Mouse (Mus musculus): ENCODE results near the gene Slc25a33. TPM values are rescaled to one million over a fixed set of nuclear protein-coding genes. Genes with fewer than 3 reads are reported as not detected.
"Not testable (repeated sequence)": the region's sequence is repeated elsewhere in the genome, so short reads cannot be mapped to it uniquely, and the experiment has no call there.

The Slc25a33 gene
- polyA plus RNA-seq, 1 experiment from 2014 or later = 24.9 TPM

DNA sequence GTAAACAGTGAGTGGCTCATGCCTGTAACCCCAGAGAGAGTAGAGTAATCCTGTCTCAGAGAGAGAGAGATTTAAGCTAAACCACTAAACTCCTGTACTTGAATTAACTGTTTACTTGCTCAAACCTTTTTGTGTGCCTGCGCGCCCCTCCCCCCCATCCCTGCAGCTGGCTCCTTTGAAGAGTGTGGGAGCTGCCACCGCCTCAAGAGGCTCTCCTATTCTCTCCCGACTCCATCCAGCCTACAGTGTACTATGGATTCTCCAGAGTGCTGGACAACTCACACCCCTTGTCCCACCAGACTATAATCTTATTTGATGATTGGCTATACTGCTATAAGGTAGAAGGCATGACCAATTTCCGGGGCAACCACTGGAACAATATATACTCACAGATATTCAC, 23.4 kb downstream of the Slc25a33 start:
- H3K4me3 ChIP-seq = no peak overlapping the region
- ATAC-seq (ENCODE audit: low FRiP score, low read depth) = no peak
- no peak overlapping the region for H3K27ac ChIP-seq
- H3K4me1 ChIP-seq = peaks cover 10% of the 10 kb centered on the region; the same call in 1 of the 2 replicates
- H3K9ac ChIP-seq = no peak overlapping the region
- no peaks in the 10 kb centered on the region for H3K9me3 ChIP-seq
- 35% methylated on average over 5 of the region's 5 CpGs for WGBS
- no peaks in the 10 kb centered on the region for H3K27me3 ChIP-seq (replicated peaks)
- peaks cover 15% of the 10 kb centered on the region; the same call in 1 of the 2 replicates for H3K36me3 ChIP-seq
- no peak overlapping the region for H3K4me2 ChIP-seq (replicated peaks)

- ATAC-seq (ENCODE audit: low FRiP score, low read depth) = not testable (repeated sequence)
- WGBS = 90% methylated on average over 3 of the region's 3 CpGs
These were observed 24.4 kb downstream of the Slc25a33 start for GRCm38 (mm10) chr4:149749663-149750015.

GRCm38 (mm10) chr4:149749003-149749662, 24.9 kb downstream of the Slc25a33 start:
- Histone ChIP-seq H3K4me3 (no peak overlapping the region), H3K4me2 (replicated peaks) (no peak overlapping the region), H3K36me3 (peaks cover 22% of the 10 kb centered on the region), H3K27me3 (replicated peaks) (no peaks in the 10 kb centered on the region), H3K27ac (no peak overlapping the region), H3K9ac (no peak overlapping the region), H3K4me1 (peaks cover 10% of the 10 kb centered on the region; the same call in 1 of the 2 replicates), H3K9me3 (no peaks in the 10 kb centered on the region)
- WGBS = 77% methylated on average over 18 of the region's 18 CpGs
- ATAC-seq (ENCODE audit: low FRiP score, low read depth) = no peak

More at GRCm38 (mm10) chr4:149749663-149750015, 24.4 kb downstream of the Slc25a33 start:
- Histone ChIP-seq H3K36me3 (peaks cover 22% of the 10 kb centered on the region), H3K4me1 (peaks cover 10% of the 10 kb centered on the region; the same call in 1 of the 2 replicates)
- not testable (repeated sequence) for H3K4me2 ChIP-seq (replicated peaks); H3K9me3 ChIP-seq; H3K27me3 ChIP-seq (replicated peaks); H3K27ac ChIP-seq; H3K4me3 ChIP-seq; H3K9ac ChIP-seq

- Histone ChIP-seq H3K36me3 (peaks cover 43% of the 10 kb centered on the region), H3K9me3 (no peaks in the 10 kb centered on the region), H3K4me1 (no peaks in the 10 kb centered on the region), H3K27ac (no peak overlapping the region), H3K27me3 (replicated peaks) (no peaks in the 10 kb centered on the region), H3K4me3 (no peak overlapping the region), H3K9ac (no peak overlapping the region), H3K4me2 (replicated peaks) (no peak overlapping the region)
- ATAC-seq (ENCODE audit: low FRiP score, low read depth) = no peak
- 81% methylated on average over 7 of the region's 7 CpGs for WGBS
These were observed 30.0 kb downstream of the Slc25a33 start for GRCm38 (mm10) chr4:149744119-149744518.

GRCm38 (mm10) chr4:149742011-149742530, 32.0 kb downstream of the Slc25a33 start:
- H3K9me3 ChIP-seq = no peaks in the 10 kb centered on the region
- 95% methylated on average over 14 of the region's 14 CpGs for WGBS
- H3K4me3 ChIP-seq = no peak overlapping the region
- no peak overlapping the region for H3K27ac ChIP-seq
- H3K9ac ChIP-seq = no peak overlapping the region
- H3K4me1 ChIP-seq = peaks cover 7% of the 10 kb centered on the region; the same call in 1 of the 2 replicates
- H3K36me3 ChIP-seq = peaks cover 38% of the 10 kb centered on the region
- no peak for ATAC-seq (ENCODE audit: low FRiP score, low read depth)
- H3K4me2 ChIP-seq (replicated peaks) = no peak overlapping the region
- no peaks in the 10 kb centered on the region for H3K27me3 ChIP-seq (replicated peaks)

DNA sequence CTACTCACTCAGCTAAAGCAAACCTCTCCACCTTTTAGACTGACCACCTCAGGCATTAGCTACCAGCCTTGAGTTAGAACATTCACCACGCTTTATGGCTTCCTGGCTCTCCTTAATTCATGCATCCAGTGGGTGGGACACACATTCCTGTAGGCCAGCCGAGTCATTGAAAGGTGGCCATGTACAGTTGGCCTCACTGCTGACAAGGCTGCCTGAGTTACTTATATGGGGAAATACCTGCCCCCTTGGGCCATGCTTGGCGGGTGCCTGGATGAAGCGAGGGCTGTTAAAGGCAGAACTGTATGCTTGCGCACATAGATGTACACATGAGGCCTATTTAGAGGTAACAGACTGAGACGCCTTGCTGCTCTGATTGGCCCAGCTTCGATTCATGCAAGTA, 33.8 kb downstream of the Slc25a33 start:
- H3K36me3 ChIP-seq = peaks cover 35% of the 10 kb centered on the region
- no peak overlapping the region for H3K4me2 ChIP-seq (replicated peaks)
- no peak overlapping the region for H3K27ac ChIP-seq
- peaks cover 25% of the 10 kb centered on the region for H3K4me1 ChIP-seq
- H3K4me3 ChIP-seq = no peak overlapping the region
- H3K27me3 ChIP-seq (replicated peaks) = no peaks in the 10 kb centered on the region
- H3K9ac ChIP-seq = no peak overlapping the region
- ATAC-seq (ENCODE audit: low FRiP score, low read depth) = no peak
- 90% methylated on average over 7 of the region's 7 CpGs for WGBS
- H3K9me3 ChIP-seq = no peaks in the 10 kb centered on the region

GRCm38 (mm10) chr4:149739478-149739877, 34.6 kb downstream of the Slc25a33 start:
- peaks cover 28% of the 10 kb centered on the region for H3K36me3 ChIP-seq
- no peak for ATAC-seq (ENCODE audit: low FRiP score, low read depth)
- no peaks in the 10 kb centered on the region for H3K9me3 ChIP-seq

DNA sequence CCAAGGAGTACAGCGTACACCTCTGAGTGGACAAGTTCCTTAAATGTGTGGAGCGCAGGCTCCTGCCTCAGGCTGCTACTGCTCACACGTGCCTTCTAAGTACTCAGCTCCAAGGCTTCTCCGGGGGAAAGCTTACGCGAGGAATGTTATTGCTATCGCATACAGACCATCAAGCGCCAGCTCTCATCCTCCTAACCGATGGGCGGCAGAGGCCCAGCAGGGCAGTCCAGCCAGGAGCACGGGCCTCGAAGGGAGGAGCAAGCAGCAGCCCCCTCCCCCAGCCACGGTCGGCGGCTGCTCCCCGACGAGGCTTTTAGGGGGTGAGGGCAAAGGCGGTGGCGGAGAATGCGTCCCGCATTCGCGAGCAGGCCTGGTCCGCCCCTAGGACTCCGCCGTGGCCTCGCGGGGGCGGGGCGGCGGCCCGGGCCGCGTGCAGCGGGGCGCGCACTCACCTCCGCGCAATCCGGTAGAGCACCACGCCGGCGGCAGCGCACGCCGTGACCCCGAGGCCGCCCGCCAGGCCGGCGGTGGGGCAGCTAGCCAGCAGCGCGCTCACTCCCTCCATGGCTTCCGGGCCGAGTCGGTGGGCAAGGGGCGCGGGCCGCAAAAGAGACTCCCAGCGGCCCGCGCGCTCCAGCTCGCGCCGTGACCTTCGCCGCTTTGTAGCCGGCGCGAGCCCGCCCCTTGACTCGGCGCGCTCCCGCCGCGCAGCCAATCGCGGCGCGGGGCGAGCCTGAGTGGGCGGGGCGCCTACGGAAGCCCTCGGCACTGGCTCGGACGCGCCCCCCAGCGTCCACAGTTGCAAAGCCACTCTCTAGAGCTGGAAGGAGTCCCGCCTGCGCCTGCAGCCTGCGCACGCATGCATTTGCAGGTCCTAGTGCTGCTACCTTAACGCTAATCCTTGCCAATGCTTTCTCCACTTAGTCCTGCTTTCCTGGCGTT, 36.4 kb downstream of the Slc25a33 start, which contains the start of gene Tmem201:
Gene Tmem201, minus strand, starts transcription at position 662 of the 942 bp plus-strand sequence.
- Histone ChIP-seq H3K27ac (peak within 1 kb of the TSS; percentile 29), H3K4me2 (replicated peaks) (peak within 1 kb of the TSS; percentile 94), H3K36me3 (peaks cover 10% of the 10 kb centered on the region), H3K27me3 (replicated peaks) (no peaks in the 10 kb centered on the region), H3K9ac (peak within 1 kb of the TSS; percentile 93), H3K4me3 (peak within 1 kb of the TSS; percentile 89), H3K4me1 (peaks cover 51% of the 10 kb centered on the region), H3K9me3 (no peaks in the 10 kb centered on the region)
- peak; percentile 89 for ATAC-seq (ENCODE audit: low FRiP score, low read depth)
- under 1% methylated on average over 97 of the region's 97 CpGs for WGBS

More at GRCm38 (mm10) chr4:149739478-149739877, 34.6 kb downstream of the Slc25a33 start:
- Histone ChIP-seq H3K4me2 (replicated peaks) (no peak overlapping the region), H3K27me3 (replicated peaks) (no peaks in the 10 kb centered on the region), H3K4me1 (peaks cover 33% of the 10 kb centered on the region), H3K4me3 (no peak overlapping the region), H3K9ac (no peak overlapping the region), H3K27ac (no peak overlapping the region)
- 69% methylated on average over 5 of the region's 5 CpGs for WGBS

GRCm38 (mm10) chr4:149736581-149736980, 37.5 kb downstream of the Slc25a33 start:
- H3K27me3 ChIP-seq (replicated peaks) = no peaks in the 10 kb centered on the region
- no peaks in the 10 kb centered on the region for H3K9me3 ChIP-seq
- peaks cover 54% of the 10 kb centered on the region for H3K4me1 ChIP-seq
- no peak for ATAC-seq (ENCODE audit: low FRiP score, low read depth)
- no peak overlapping the region for H3K27ac ChIP-seq
- peak overlapping the region; percentile 94 for H3K4me2 ChIP-seq (replicated peaks)
- H3K9ac ChIP-seq = peak overlapping the region; percentile 93
- peak overlapping the region; percentile 89 for H3K4me3 ChIP-seq
- peaks cover 11% of the 10 kb centered on the region for H3K36me3 ChIP-seq
- 58% methylated on average over 4 of the region's 4 CpGs for WGBS

DNA sequence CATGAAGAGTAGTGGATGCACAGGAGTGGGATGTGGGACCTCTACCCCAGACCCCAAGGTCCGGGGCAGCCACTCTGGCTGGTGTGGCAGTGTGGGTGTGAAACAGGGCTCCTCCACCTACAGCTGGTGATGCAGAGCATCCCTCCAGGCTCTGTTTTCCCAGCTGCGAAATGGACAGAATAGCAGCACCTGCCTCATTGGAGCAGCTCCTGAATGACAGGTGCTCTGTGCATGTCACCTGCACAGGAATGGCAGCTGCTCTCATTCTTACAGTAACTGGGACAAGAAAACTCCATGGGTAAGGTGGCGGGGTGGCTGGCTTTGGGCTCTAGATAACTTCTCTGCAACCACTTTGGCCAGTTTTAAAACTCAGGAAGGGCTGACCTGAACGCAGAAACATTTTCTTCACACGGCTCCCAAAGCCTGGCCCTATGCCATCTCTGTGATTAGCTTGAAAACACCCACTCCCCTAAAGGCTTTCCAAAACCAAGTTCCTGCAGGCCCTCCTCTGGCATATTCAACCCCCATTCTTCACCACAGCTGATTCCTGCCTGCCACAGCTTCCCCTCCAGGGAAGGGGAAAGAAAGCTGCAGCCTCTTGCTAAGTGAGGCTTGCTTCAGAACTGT, 38.3 kb downstream of the Slc25a33 start:
- WGBS = 86% methylated on average over 5 of the region's 5 CpGs
- peaks cover 54% of the 10 kb centered on the region for H3K4me1 ChIP-seq
- no peaks in the 10 kb centered on the region for H3K9me3 ChIP-seq
- peak overlapping the region; percentile 94 for H3K4me2 ChIP-seq (replicated peaks)
- H3K4me3 ChIP-seq = no peak overlapping the region
- H3K36me3 ChIP-seq = peaks cover 14% of the 10 kb centered on the region
- H3K27me3 ChIP-seq (replicated peaks) = no peaks in the 10 kb centered on the region
- no peak overlapping the region for H3K9ac ChIP-seq
- no peak for ATAC-seq (ENCODE audit: low FRiP score, low read depth)
- no peak overlapping the region for H3K27ac ChIP-seq

DNA sequence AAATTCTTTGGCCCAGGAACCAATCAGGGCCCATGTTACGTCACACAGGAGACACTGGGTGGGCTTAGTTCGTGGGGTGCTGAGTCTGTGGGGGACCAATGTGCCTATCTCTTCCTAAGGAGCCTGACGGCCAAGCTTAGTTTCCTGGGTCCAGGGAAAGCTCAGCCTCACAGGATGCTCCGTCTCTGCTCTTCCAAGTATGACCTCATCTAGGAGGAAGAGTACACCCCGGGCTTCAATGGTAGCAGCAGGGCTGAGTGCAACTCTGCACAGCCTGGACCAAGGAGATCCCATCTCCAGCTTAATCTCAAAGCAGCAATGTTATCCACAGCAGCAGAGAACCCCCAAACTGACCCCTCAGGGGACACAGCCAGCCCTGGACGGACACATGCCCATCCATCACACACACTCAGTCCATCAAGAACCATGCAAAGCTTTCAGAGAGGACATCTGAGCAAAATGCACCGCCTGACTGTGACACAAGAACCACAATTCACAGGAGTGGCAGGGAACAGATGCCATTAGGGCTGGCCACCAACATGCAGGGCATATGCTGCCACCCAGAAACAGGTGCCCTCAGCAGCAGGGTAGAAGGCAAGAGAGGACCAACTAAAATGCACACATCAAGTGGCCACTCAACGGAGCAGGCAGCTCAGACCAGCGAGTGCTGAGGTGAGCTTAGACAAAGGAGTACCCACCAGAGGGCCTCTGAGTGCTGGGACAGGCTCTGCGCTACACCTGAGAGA, 39.2 kb downstream of the Slc25a33 start:
- ATAC-seq (ENCODE audit: low FRiP score, low read depth) = no peak
- no peak overlapping the region for H3K4me3 ChIP-seq

More for the DNA sequence above, 39.2 kb downstream of the Slc25a33 start:
- no peaks in the 10 kb centered on the region for H3K27me3 ChIP-seq (replicated peaks)
- 82% methylated on average over 10 of the region's 10 CpGs for WGBS
- peaks cover 19% of the 10 kb centered on the region for H3K36me3 ChIP-seq
- H3K27ac ChIP-seq = no peak overlapping the region
- peaks cover 54% of the 10 kb centered on the region for H3K4me1 ChIP-seq
- peak overlapping the region; percentile 27; the same call in 1 of the 2 replicates for H3K4me2 ChIP-seq (replicated peaks)
- no peaks in the 10 kb centered on the region for H3K9me3 ChIP-seq
- H3K9ac ChIP-seq = peak overlapping the region; percentile 29; the same call in 1 of the 2 replicates

All from neural tube, embryonic 12.5 days (tissue).